Mouse (Mus musculus) bone marrow, adult 2 months (tissue): ENCODE data around the gene Mast4. TPM values are rescaled to one million over a fixed set of nuclear protein-coding genes. Genes with fewer than 3 reads are reported as not detected.

Experiments
- H3K27ac ChIP-seq: fragments of 200-500 bp; 2 replicates; pipeline ENCODE4 v1.5.1; 2012; ENCODE audit warnings: low read depth, mild to moderate bottlenecking, control low read depth, inconsistent platforms, low read length; ENCODE audit not compliant: control insufficient read depth, poor library complexity, insufficient read depth
- H3K4me1 ChIP-seq: fragments of 200-500 bp; 2 replicates; pipeline ENCODE4 v1.6.1; 2011; ENCODE audit warnings: low read length; ENCODE audit not compliant: control insufficient read depth, insufficient read depth
- H3K4me3 ChIP-seq: fragments of 200-500 bp; replicated peaks from 2 replicates; pipeline ENCODE3; 2011; ENCODE audit warnings: mild to moderate bottlenecking, low read depth, low read length, control low read depth; ENCODE audit not compliant: control insufficient read depth
- CTCF ChIP-seq: fragments of 200-500 bp; IDR thresholded peaks from 2 replicates; pipeline ENCODE4 v1.5.1; 2011; ENCODE audit warnings: low read length, control low read depth; ENCODE audit not compliant: control insufficient read depth, insufficient read depth
- POLR2A ChIP-seq: fragments of 200-500 bp; IDR thresholded peaks from 2 replicates; pipeline ENCODE4 v1.6.1; 2011; ENCODE audit warnings: low read depth, mild to moderate bottlenecking, control low read depth, low read length, borderline replicate concordance; ENCODE audit not compliant: control insufficient read depth
- WGBS: fragments of 180-500 bp; shearing (Covaris S2); methylation state at CpG from one replicate; pipeline ENCODE4 v1.1.7; 2018; 5-methylcytosine and 5-hydroxymethylcytosine counted together
- polyA plus RNA-seq: library from polyadenylated mRNA; stranded (reverse); fragments of >200 nt; gene quantifications from 2 replicates; pipeline ENCODE4 v1.2.4, GENCODE M21; 2011; ENCODE audit warnings: low replicate concordance; ENCODE audit not compliant: missing spikeins, insufficient read depth, insufficient read length

Gene Mast4
- polyA plus RNA-seq, 1 experiment: 6.7 TPM

DNA sequence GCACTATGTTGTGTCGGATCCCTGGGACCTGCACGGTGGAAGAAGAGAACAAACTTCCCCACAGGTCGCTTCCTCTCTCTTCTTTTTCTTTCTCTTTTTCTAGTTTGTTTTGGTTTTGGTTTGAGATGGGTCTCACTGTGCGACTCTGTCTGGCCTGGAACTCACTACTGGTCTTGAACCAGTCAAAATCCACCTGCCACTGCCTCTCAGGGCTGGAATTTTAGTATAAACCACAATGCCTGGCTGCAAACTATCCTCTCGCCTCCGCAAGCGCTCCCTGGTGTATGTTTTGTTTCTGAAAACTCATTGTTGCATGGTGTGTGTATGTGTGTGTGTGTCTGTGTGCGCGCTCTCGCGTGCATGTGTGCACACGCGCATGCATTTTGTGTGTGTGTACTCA is 446.8 kb downstream of the Mast4 start:
- TF ChIP-seq POLR2A (no peak), CTCF (no peak)
- no peak overlapping the region for H3K27ac ChIP-seq
- H3K4me1 ChIP-seq: peaks cover 1% of the 10 kb centered on the region; the same call in 1 of the 2 replicates
- H3K4me3 ChIP-seq: no peak overlapping the region
- WGBS: 88% methylated on average over 13 of the region's 13 CpGs

DNA sequence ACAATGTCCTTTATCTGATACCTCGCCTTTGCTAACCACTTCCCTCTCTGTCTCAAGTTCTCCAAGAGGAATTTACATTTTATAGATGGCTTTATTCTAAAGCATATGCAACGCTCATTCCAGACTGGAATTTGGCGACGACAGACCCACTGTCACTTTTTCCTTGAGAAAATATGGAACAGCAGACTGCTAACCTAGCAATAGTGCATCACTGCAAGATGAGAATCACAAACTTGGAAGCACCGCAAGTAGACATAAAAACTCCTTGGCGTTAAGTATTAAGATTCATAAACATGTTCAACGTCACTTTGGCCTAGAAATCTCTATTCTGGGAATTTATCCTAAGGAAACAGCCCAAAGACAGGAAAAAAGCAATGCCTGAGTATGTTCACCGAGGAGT is 447.5 kb downstream of the Mast4 start:
- no peak for TF ChIP-seq CTCF
- TF ChIP-seq POLR2A: no peak
- 73% methylated on average over 8 of the region's 8 CpGs for WGBS
- no peak overlapping the region for H3K27ac ChIP-seq
- H3K4me1 ChIP-seq: peaks cover 1% of the 10 kb centered on the region; the same call in 1 of the 2 replicates
- H3K4me3 ChIP-seq: no peak overlapping the region

- Histone ChIP-seq H3K27ac (no peak overlapping the region), H3K4me3 (no peak overlapping the region), H3K4me1 (peaks cover 1% of the 10 kb centered on the region; the same call in 1 of the 2 replicates)
- WGBS: 39% methylated on average over 4 of the region's 4 CpGs
- TF ChIP-seq CTCF: no peak
- no peak for TF ChIP-seq POLR2A
Measured at GRCm38 (mm10) chr13:102886147-102886546, 448.1 kb downstream of the Mast4 start.

GRCm38 (mm10) chr13:102880381-102881076 is 453.8 kb downstream of the Mast4 start:
- no peaks in the 10 kb centered on the region; the same call in 1 of the 2 replicates for H3K4me1 ChIP-seq
- H3K4me3 ChIP-seq: no peak overlapping the region
- H3K27ac ChIP-seq: no peak overlapping the region
- WGBS: 86% methylated on average over 7 of the region's 7 CpGs
- TF ChIP-seq CTCF: no peak

- no peak overlapping the region for H3K27ac ChIP-seq
- no peaks in the 10 kb centered on the region; the same call in 1 of the 2 replicates for H3K4me1 ChIP-seq
- TF ChIP-seq CTCF (no peak), POLR2A (no peak)
- no peak overlapping the region for H3K4me3 ChIP-seq
- WGBS: 68% methylated on average over 6 of the region's 6 CpGs
Measured at GRCm38 (mm10) chr13:102878631-102879030, 455.7 kb downstream of the Mast4 start.

- H3K4me1 ChIP-seq: no peaks in the 10 kb centered on the region; the same call in 1 of the 2 replicates
- no peak overlapping the region for H3K4me3 ChIP-seq
- H3K27ac ChIP-seq: no peak overlapping the region
- WGBS: 70% methylated on average over 12 of the region's 12 CpGs
- no peak for TF ChIP-seq POLR2A
- TF ChIP-seq CTCF: no peak
Measured at GRCm38 (mm10) chr13:102877766-102878325, 456.5 kb downstream of the Mast4 start.

GRCm38 (mm10) chr13:102877154-102877553 is 457.1 kb downstream of the Mast4 start:
- H3K4me1 ChIP-seq: no peaks in the 10 kb centered on the region; the same call in 1 of the 2 replicates
- WGBS: 85% methylated on average over 8 of the region's 8 CpGs
- TF ChIP-seq CTCF: no peak
- no peak for TF ChIP-seq POLR2A
- no peak overlapping the region for H3K4me3 ChIP-seq
- no peak overlapping the region for H3K27ac ChIP-seq

DNA sequence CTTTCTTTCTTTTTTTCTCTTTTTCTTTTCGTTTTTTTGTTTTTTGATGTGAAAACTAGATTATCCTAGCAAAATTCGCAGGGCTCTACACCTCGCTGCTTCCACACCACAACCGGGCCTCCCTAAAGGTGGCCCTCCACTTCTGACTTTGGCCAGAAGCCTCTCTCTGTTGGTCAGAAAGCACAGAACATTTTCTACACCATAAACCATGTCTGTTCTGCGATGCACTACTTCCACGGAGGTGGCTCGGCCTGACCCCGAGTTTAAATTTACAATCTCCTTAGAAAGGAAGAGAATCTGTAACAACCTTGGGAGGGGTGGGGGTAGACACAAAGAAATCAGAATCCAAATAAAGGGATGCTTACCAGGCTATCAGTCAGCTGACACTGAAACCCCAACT is 458.8 kb downstream of the Mast4 start:
- Histone ChIP-seq H3K4me3 (no peak overlapping the region), H3K27ac (no peak overlapping the region), H3K4me1 (no peaks in the 10 kb centered on the region; the same call in 1 of the 2 replicates)
- 84% methylated on average over 8 of the region's 8 CpGs for WGBS
- TF ChIP-seq CTCF (no peak), POLR2A (no peak)

GRCm38 (mm10) chr13:102875144-102875476 is 459.2 kb downstream of the Mast4 start:
- no peak for TF ChIP-seq CTCF
- no peak for TF ChIP-seq POLR2A
- no peak overlapping the region for H3K27ac ChIP-seq
- H3K4me3 ChIP-seq: no peak overlapping the region
- 84% methylated on average over 3 of the region's 3 CpGs for WGBS
- no peaks in the 10 kb centered on the region; the same call in 1 of the 2 replicates for H3K4me1 ChIP-seq
